In genomic region chr14:103069864-103070611, GRCm38 (mm10) we compare ENCODE assay signal across 8 mouse cellular contexts. TPM values are rescaled to one million over a fixed set of nuclear protein-coding genes. Genes with fewer than 3 reads are reported as not detected.
A peak's percentile ranks its signal among the peaks of the same experiment; 100 is the strongest.
DNase-seq lines count a peak whose midpoint lies in the region; ATAC-seq and TF ChIP-seq lines count a peak whose summit lies in the region.

Gene Cln5, plus strand, starts transcription at chr14:103070216.

- H3K4me2 ChIP-seq in embryonic facial prominence, embryonic 15.5 days (replicated peaks), result peak within 1 kb of the TSS; percentile 88
- H3K4me2 ChIP-seq in kidney, embryonic 14.5 days (replicated peaks; ENCODE audit: low read depth, low read length), result peak within 1 kb of the TSS; percentile 93
- H3K4me2 ChIP-seq in limb, embryonic 15.5 days, result peak within 1 kb of the TSS; percentile 80

- H3K36me3 ChIP-seq in embryonic facial prominence, embryonic 15.5 days, result peaks cover 17% of the 10 kb centered on the region
- H3K36me3 ChIP-seq in kidney, embryonic 14.5 days (ENCODE audit: control insufficient read depth, insufficient read depth, low read length), result peaks cover 15% of the 10 kb centered on the region; the same call in 1 of the 2 replicates
- peaks cover 19% of the 10 kb centered on the region for H3K36me3 ChIP-seq in limb, embryonic 15.5 days

- under 1% methylated on average over 65 of the region's 65 CpGs for WGBS in bone marrow, adult 2 months
- under 1% methylated on average over 62 of the region's 65 CpGs for whole genome bisulfite sequencing in embryonic facial prominence, embryonic 15.5 days
- under 1% methylated on average over 61 of the region's 65 CpGs for WGBS in kidney, embryonic 14.5 days
- under 1% methylated on average over 65 of the region's 65 CpGs for WGBS in limb, embryonic 15.5 days

- H3K27ac ChIP-seq in bone marrow, adult 2 months (ENCODE audit: control insufficient read depth, insufficient read depth, low read depth, low read length, poor library complexity), result peak within 1 kb of the TSS; percentile 96
- peak within 1 kb of the TSS; percentile 92 for H3K27ac ChIP-seq in embryonic facial prominence, embryonic 15.5 days (replicated peaks)
- peak within 1 kb of the TSS; percentile 83 for H3K27ac ChIP-seq in kidney, embryonic 14.5 days (ENCODE audit: low read depth, low read length)
- H3K27ac ChIP-seq in limb, embryonic 15.5 days, result peak within 1 kb of the TSS; percentile 88

- H3K9me3 ChIP-seq in embryonic facial prominence, embryonic 15.5 days (replicated peaks), result no peaks in the 10 kb centered on the region
- no peaks in the 10 kb centered on the region for H3K9me3 ChIP-seq in kidney, embryonic 14.5 days (ENCODE audit: control insufficient read depth, low read length)
- H3K9me3 ChIP-seq in limb, embryonic 15.5 days, result no peaks in the 10 kb centered on the region

- peak; percentile 70 for TF ChIP-seq POLR2A in bone marrow, adult 2 months (IDR thresholded peaks at IDR 0.05; ENCODE audit: borderline replicate concordance, control insufficient read depth, low read depth, low read length)

- peak within 1 kb of the TSS; percentile 78 for H3K9ac ChIP-seq in embryonic facial prominence, embryonic 15.5 days
- H3K9ac ChIP-seq in kidney, embryonic 14.5 days (ENCODE audit: low read depth, low read length), result peak within 1 kb of the TSS; percentile 77
- peak within 1 kb of the TSS; percentile 66 for H3K9ac ChIP-seq in limb, embryonic 15.5 days

- peak; percentile 19; the same call in 1 of the 2 replicates for TF ChIP-seq CTCF in bone marrow, adult 2 months (IDR thresholded peaks at IDR 0.05; ENCODE audit: control insufficient read depth, insufficient read depth, low read length)

- H3K4me3 ChIP-seq in bone marrow, adult 2 months (replicated peaks; ENCODE audit: control insufficient read depth, low read depth, low read length), result peak within 1 kb of the TSS; percentile 66
- H3K4me3 ChIP-seq in embryonic facial prominence, embryonic 15.5 days (replicated peaks), result peak within 1 kb of the TSS; percentile 83
- peak within 1 kb of the TSS; percentile 71 for H3K4me3 ChIP-seq in kidney, embryonic 14.5 days (ENCODE audit: low read length)
- peak within 1 kb of the TSS; percentile 71 for H3K4me3 ChIP-seq in limb, embryonic 15.5 days

- no peaks in the 10 kb centered on the region; the same call in 1 of the 2 replicates for H3K4me1 ChIP-seq in bone marrow, adult 2 months (ENCODE audit: control insufficient read depth, insufficient read depth, low read length)
- H3K4me1 ChIP-seq in embryonic facial prominence, embryonic 15.5 days, result peaks cover 11% of the 10 kb centered on the region
- 0 out of 2 replicates have a peak, but pooled peaks cover 3% of the 10 kb centered on the region for H3K4me1 ChIP-seq in kidney, embryonic 14.5 days (ENCODE audit: control insufficient read depth, insufficient read depth, low read length)
- H3K4me1 ChIP-seq in limb, embryonic 15.5 days, result peaks cover 12% of the 10 kb centered on the region

- H3K27me3 ChIP-seq in embryonic facial prominence, embryonic 15.5 days, result no peaks in the 10 kb centered on the region
- H3K27me3 ChIP-seq in kidney, embryonic 14.5 days (ENCODE audit: control insufficient read depth, insufficient read depth, low read length), result no peaks in the 10 kb centered on the region
- H3K27me3 ChIP-seq in limb, embryonic 15.5 days, result no peaks in the 10 kb centered on the region

- peak; percentile 93 for DNase-seq in 416B (ENCODE audit: low read depth)
- peak; percentile 95 to 97 for DNase-seq in heart, adult 9 months (ENCODE audit: low spot score in 2 of 2)
- peak; percentile 85 to 92 for DNase-seq in monocyte, adult 2 months (ENCODE audit: low read depth in 1 of 2, low spot score in 2 of 2)
- DNase-seq in spleen, postnatal 36 days (ENCODE audit: low spot score in 2 of 2), result peak; percentile 95 to 96

- peak; percentile 97 for ATAC-seq in embryonic facial prominence, embryonic 15.5 days (ENCODE audit: insufficient number of reproducible peaks, low FRiP score, low TSS enrichment, low read depth)
- ATAC-seq in kidney, embryonic 14.5 days (ENCODE audit: low FRiP score, low TSS enrichment), result peak; percentile 99
- ATAC-seq in limb, embryonic 15.5 days (ENCODE audit: insufficient number of reproducible peaks, low FRiP score, low TSS enrichment, low read depth), result peak; percentile 97

RNA-seq across cellular contexts. Expression of gene Cln5, which starts in this region (rescaled TPM):
- 4.9 and 15.5 TPM in 2 replicates for polyA plus RNA-seq in bone marrow, adult 2 months (2011; ENCODE audit: insufficient read depth, insufficient read length, low replicate concordance, missing spikeins)
- polyA plus RNA-seq in embryonic facial prominence, embryonic 15.5 days (2015; fragmentation: Nextera tagmentation; extraction: Ambion mirVana), result 32.6 and 32.7 TPM in 2 replicates
- polyA plus RNA-seq in kidney, embryonic 14.5 days (2014; fragmentation: Nextera tagmentation; extraction: Ambion mirVana), result 26.5 and 38.3 TPM in 2 replicates
- polyA plus RNA-seq in limb, embryonic 15.5 days (2015; fragmentation: Nextera tagmentation; extraction: Ambion mirVana), result 33.5 and 35.2 TPM in 2 replicates

Comparison
In these comparisons a context has a peak if more than half of its experiments do, and no peak if none do; other contexts are left out.
1. Peak in every context shown above with its lines: DNase-seq, ATAC-seq, H3K4me3 ChIP-seq and H3K27ac ChIP-seq.